Mouse (Mus musculus) midbrain, postnatal 0 days (tissue): ENCODE measurements at regions not wholly inside any gene's neighbourhood (a gene's known extent, or its start where the extent isn't known, plus 50 kb on each side); places are given as distances from the start of the nearest gene placed in this dataset.

ENCODE experiments used
- ATAC-seq: fragments of 200-750 bp; cut with Nextera tagmentation; 2 replicates; pipeline ENCODE4 v1.8.0; 2017; ENCODE audit warnings: moderate number of reproducible peaks, mild to moderate bottlenecking, moderate TSS enrichment, moderate library complexity; ENCODE audit not compliant: low FRiP score
- DNase-seq: peaks from one replicate; pipeline ENCODE4 v3.0.0-alpha.2; 2015; ENCODE audit warnings: low spot score
- H3K27ac ChIP-seq: fragments of 300-500 bp; sonication (generic); 2 replicates; pipeline ENCODE4 v1.5.1; 2014; ENCODE audit warnings: low read depth, mild to moderate bottlenecking, low read length, mixed read lengths
- H3K27me3 ChIP-seq: fragments of 300-500 bp; sonication (generic); 2 replicates; pipeline ENCODE4 v1.6.1; 2014; ENCODE audit warnings: low read length, control low read depth, mixed read lengths; ENCODE audit not compliant: insufficient read depth
- H3K36me3 ChIP-seq: fragments of 300-500 bp; sonication (generic); 2 replicates; pipeline ENCODE4 v1.6.1; 2014; ENCODE audit warnings: low read length, control low read depth, mixed read lengths; ENCODE audit not compliant: insufficient read depth
- H3K4me1 ChIP-seq: fragments of 300-500 bp; sonication (generic); 2 replicates; pipeline ENCODE4 v1.6.1; 2014; ENCODE audit warnings: mild to moderate bottlenecking, control low read depth, antibody characterized with exemption, low read length, mixed read lengths; ENCODE audit not compliant: insufficient read depth
- H3K4me2 ChIP-seq: fragments of 300-500 bp; sonication (generic); 2 replicates; pipeline ENCODE4 v1.6.1; 2014; ENCODE audit warnings: low read depth, mild to moderate bottlenecking, low read length, mixed read lengths; ENCODE audit not compliant: poor library complexity, severe bottlenecking
- H3K4me3 ChIP-seq: fragments of 300-500 bp; sonication (generic); 2 replicates; pipeline ENCODE4 v1.5.1; 2014; ENCODE audit warnings: low read depth, mild to moderate bottlenecking, low read length, moderate library complexity
- H3K9ac ChIP-seq: fragments of 300-500 bp; sonication (generic); replicated peaks from 2 replicates; pipeline ENCODE4 v1.6.1; 2014; ENCODE audit warnings: mild to moderate bottlenecking, low read length, moderate library complexity, mixed read lengths; ENCODE audit not compliant: poor library complexity, severe bottlenecking
- H3K9me3 ChIP-seq: fragments of 300-500 bp; sonication (generic); 2 replicates; pipeline ENCODE4 v1.6.1; 2016; ENCODE audit warnings: low read length, control low read depth
- CTCF ChIP-seq: IDR thresholded peaks from 2 replicates; pipeline ENCODE4 v1.5.1; 2016; ENCODE audit warnings: antibody characterized with exemption, mild to moderate bottlenecking
- WGBS: fragments of 180-500 bp; shearing (Covaris S2); extraction: QIAGEN DNeasy Blood & Tissue Kit; methylation state at CpG from one replicate; pipeline ENCODE4 v1.1.7; 2014; 5-methylcytosine and 5-hydroxymethylcytosine counted together

DNA sequence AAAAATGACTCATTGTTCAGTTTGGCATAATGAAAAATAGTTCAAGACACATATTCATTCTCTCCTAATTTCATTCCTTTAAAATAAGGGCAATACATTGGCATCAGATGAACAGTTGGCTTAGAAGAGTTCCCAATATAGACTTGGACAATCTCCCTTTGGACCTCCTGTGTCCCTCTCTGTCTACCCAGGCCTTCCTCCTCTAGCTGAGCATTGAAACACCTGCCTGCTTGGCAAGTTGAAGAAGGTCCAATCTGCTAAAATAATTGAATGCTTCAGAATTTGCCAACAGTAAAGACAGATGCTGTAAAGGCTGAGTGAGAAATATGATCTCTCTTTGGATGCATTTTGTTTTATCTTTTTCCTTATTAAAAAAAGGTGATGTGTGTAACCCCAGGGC lies 303.0 kb downstream of the Dmrt2 start:
- H3K9ac ChIP-seq: no peak overlapping the region
- H3K9me3 ChIP-seq: no peaks in the 10 kb centered on the region
- no peak for TF ChIP-seq CTCF
- no peak overlapping the region for H3K4me2 ChIP-seq
- H3K36me3 ChIP-seq: no peaks in the 10 kb centered on the region
- DNase-seq: no peak
- H3K4me1 ChIP-seq: no peaks in the 10 kb centered on the region
- H3K27ac ChIP-seq: no peak overlapping the region
- no peak for ATAC-seq
- no peaks in the 10 kb centered on the region for H3K27me3 ChIP-seq
- no peak overlapping the region for H3K4me3 ChIP-seq

DNA sequence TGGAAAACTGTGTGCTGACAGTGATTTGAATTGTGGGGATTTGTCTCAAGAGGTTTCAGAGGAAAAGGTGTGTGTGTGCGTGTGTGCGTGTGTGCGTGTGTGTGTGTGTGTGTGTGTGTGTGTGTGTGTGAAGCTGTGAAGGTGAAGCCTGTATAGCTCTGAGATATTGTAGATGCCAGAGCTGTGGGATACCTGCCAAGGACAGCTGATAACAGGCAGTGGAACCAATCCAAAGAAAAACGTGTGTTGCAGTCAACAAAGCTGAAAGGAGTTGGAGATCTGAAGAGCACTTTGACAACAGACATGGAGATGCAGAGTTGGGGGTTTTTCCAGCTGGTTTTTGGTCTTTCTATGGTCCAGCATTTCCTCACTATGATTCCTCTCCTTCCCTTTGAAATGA lies 308.1 kb downstream of the Dmrt2 start:
- ATAC-seq (no peak), DNase-seq (no peak)
- Histone ChIP-seq H3K4me3 (no peak overlapping the region), H3K27ac (no peak overlapping the region), H3K9ac (no peak overlapping the region), H3K9me3 (no peaks in the 10 kb centered on the region), H3K4me1 (no peaks in the 10 kb centered on the region), H3K36me3 (no peaks in the 10 kb centered on the region), H3K27me3 (no peaks in the 10 kb centered on the region), H3K4me2 (no peak overlapping the region)
- 77% methylated on average over 4 of the region's 4 CpGs for WGBS
- TF ChIP-seq CTCF: no peak

DNA sequence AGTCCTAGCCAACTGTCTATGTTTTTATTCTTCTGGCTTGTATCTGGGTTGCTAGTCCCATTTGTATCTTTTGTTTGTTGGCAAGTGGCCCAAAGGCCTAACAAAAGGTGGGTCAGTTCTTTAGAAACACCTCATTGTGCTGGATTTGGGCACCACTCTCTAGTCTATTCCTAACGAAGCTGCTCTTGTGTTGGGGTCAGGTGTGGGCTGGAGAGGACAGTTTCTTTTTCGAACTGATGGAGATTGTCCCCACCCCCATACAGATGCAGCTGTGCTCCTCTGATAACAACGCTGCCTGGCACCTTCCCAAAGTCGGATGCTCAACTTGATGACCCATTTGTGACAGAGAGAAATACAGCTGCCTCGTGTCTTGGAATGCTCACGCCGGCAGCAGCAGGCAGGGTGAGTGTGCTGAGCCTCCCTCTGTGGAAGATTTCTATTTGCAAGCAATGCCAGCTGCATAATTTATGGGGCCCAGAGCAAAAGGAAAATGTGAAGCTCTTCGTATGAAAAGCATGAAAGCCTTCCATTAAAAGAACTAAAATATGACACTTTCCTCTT lies 342.5 kb downstream of the Dmrt2 start:
- Histone ChIP-seq H3K27me3 (no peaks in the 10 kb centered on the region), H3K27ac (no peak overlapping the region), H3K9me3 (no peaks in the 10 kb centered on the region), H3K4me2 (no peak overlapping the region), H3K9ac (no peak overlapping the region), H3K4me1 (peaks cover 6% of the 10 kb centered on the region; the same call in 1 of the 2 replicates), H3K4me3 (no peak overlapping the region), H3K36me3 (no peaks in the 10 kb centered on the region)
- 0 out of 2 replicates have a peak, but pooled peaks have one; percentile 56 for ATAC-seq
- TF ChIP-seq CTCF: no peak
- WGBS: 30% methylated on average over 8 of the region's 8 CpGs
- peak; percentile 34 for DNase-seq

DNA sequence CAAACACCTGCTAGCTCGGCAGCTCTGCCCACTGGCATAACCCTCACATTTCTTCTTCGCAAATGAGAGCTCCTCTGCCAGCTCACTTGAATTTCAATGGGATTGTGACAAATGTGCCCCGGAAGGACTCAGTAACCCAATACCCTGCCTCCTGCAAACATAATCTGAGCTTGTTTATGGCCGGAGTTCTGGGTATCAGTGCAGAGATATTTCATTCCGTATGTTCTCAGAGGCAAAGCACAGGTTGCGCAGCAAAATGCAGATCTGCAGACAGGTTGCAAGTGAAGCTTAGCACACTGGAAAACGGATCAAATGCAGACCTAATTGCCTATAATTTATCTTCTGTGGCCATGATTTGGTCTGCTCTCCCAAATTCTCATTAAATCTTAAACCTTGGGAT lies 348.9 kb downstream of the Dmrt2 start:
- Histone ChIP-seq H3K36me3 (no peaks in the 10 kb centered on the region), H3K4me3 (no peak overlapping the region), H3K4me1 (no peaks in the 10 kb centered on the region), H3K4me2 (no peak overlapping the region), H3K27ac (no peak overlapping the region), H3K27me3 (no peaks in the 10 kb centered on the region), H3K9me3 (no peaks in the 10 kb centered on the region), H3K9ac (no peak overlapping the region)
- no peak for DNase-seq
- no peak for ATAC-seq
- WGBS: 60% methylated on average over 7 of the region's 7 CpGs
- no peak for TF ChIP-seq CTCF

DNA sequence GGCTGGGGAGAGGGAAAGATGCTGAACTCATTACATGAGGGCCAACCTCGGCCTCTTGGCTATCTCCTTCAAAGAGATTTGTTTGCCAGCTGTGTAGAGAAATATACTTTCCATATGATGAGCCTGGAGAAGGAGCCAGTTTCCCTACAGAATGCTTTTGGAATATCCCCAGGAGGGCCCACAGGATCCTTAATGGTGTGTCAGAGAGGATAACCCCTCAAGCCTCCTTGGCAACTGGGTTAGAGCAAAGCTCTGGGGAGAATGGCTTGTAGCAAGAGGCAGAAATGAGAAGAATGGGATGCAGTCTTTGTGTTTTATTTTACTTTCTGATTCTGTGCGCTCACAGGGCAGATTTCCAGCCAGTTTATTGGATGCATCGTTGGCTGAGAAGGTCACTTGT lies 353.9 kb downstream of the Dmrt2 start:
- H3K27ac ChIP-seq: no peak overlapping the region
- H3K36me3 ChIP-seq: no peaks in the 10 kb centered on the region
- H3K9ac ChIP-seq: no peak overlapping the region
- no peak overlapping the region for H3K4me3 ChIP-seq
- no peaks in the 10 kb centered on the region for H3K27me3 ChIP-seq
- DNase-seq (no peak), ATAC-seq (no peak)
- TF ChIP-seq CTCF: no peak
- no peaks in the 10 kb centered on the region for H3K4me1 ChIP-seq
- H3K9me3 ChIP-seq: no peaks in the 10 kb centered on the region
- 73% methylated on average over 3 of the region's 3 CpGs for WGBS
- H3K4me2 ChIP-seq: no peak overlapping the region

DNA sequence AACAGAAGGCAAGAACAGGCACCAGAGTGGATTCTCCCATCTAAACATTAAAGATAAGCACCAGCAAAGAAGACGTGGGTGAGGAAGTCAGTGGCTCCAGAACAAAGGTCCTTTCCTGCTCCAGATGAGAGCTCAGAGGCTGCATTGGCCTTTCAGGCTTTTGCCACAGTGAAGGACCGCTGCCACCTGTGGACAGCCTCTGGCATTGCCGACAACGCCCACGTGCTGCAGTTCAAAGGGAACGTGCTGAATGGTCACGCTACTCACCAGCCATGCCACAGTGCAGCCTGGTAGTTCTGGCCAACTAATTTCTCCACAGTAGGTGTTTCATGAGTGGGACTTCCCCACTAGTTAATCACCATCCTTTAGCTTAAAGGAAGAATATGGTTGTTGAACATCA lies 365.1 kb downstream of the Dmrt2 start:
- Histone ChIP-seq H3K36me3 (no peaks in the 10 kb centered on the region), H3K4me3 (no peak overlapping the region), H3K27ac (no peak overlapping the region), H3K9me3 (no peaks in the 10 kb centered on the region), H3K4me2 (no peak overlapping the region), H3K27me3 (no peaks in the 10 kb centered on the region), H3K9ac (no peak overlapping the region), H3K4me1 (no peaks in the 10 kb centered on the region)
- TF ChIP-seq CTCF: peak; percentile 47
- DNase-seq (peak; percentile 28), ATAC-seq (no peak)
- WGBS: 10% methylated on average over 7 of the region's 7 CpGs
